Mouse (Mus musculus) spleen, adult 18-20 months (tissue): ENCODE results near the gene Ankrd40.

Experiments
- DNase-seq, 2 experiments: peaks; one replicate each; pipeline ENCODE4 v3.0.0; 2022; ENCODE audit warnings: mixed read lengths in 2 of 2

Gene Ankrd40

GRCm38 (mm10) chr11:94327693-94328643, at the start of gene Ankrd40:
Gene Ankrd40 (plus strand): TSS chr11:94328001.
- peak; percentile 74 to 87 for DNase-seq

- DNase-seq = no peak
These were observed 46.3 kb upstream of the Ankrd40 start, which contains the start of gene Gm21885 for GRCm38 (mm10) chr11:94281199-94282181. Gene Gm21885 (plus strand): TSS chr11:94281873.

GRCm38 (mm10) chr11:94282291-94282690, 45.5 kb upstream of the Ankrd40 start:
- no peak for DNase-seq

GRCm38 (mm10) chr11:94283536-94284099, 44.2 kb upstream of the Ankrd40 start:
- no peak for DNase-seq

GRCm38 (mm10) chr11:94285886-94286574, 41.8 kb upstream of the Ankrd40 start:
- no peak for DNase-seq

- DNase-seq = no peak
These were observed 40.7 kb upstream of the Ankrd40 start for GRCm38 (mm10) chr11:94287105-94287504.

GRCm38 (mm10) chr11:94290062-94290740, 37.6 kb upstream of the Ankrd40 start:
- DNase-seq = no peak

- DNase-seq = no peak
These were observed 32.6 kb upstream of the Ankrd40 start for GRCm38 (mm10) chr11:94294996-94295845.

- DNase-seq = no peak
These were observed 15.1 kb upstream of the Ankrd40 start for GRCm38 (mm10) chr11:94312733-94313132.

GRCm38 (mm10) chr11:94314098-94314652, 13.6 kb upstream of the Ankrd40 start:
- DNase-seq = no peak

- DNase-seq = no peak
These were observed 12.5 kb upstream of the Ankrd40 start for GRCm38 (mm10) chr11:94315308-94315707.

- DNase-seq = no peak
These were observed 11.3 kb upstream of the Ankrd40 start for GRCm38 (mm10) chr11:94316528-94316927.

- no peak for DNase-seq
These were observed 10.8 kb upstream of the Ankrd40 start for GRCm38 (mm10) chr11:94317014-94317413.

- DNase-seq = no peak
These were observed 10.3 kb upstream of the Ankrd40 start for GRCm38 (mm10) chr11:94317515-94317914.

- no peak for DNase-seq
These were observed 9.7 kb upstream of the Ankrd40 start for GRCm38 (mm10) chr11:94318056-94318455.

- no peak for DNase-seq
These were observed 6.6 kb upstream of the Ankrd40 start for GRCm38 (mm10) chr11:94320969-94321930.

GRCm38 (mm10) chr11:94321931-94322400, 5.8 kb upstream of the Ankrd40 start, which contains the start of gene Luc7l3:
Gene Luc7l3 (minus strand): TSS chr11:94321988.
- DNase-seq = peak; percentile 89 to 95

- DNase-seq = no peak
These were observed 5.2 kb upstream of the Ankrd40 start for GRCm38 (mm10) chr11:94322636-94323035.
